Mouse (Mus musculus) myocyte (in vitro differentiated cells): ENCODE data around the gene Anapc7.

ENCODE experiments used
- POLR2A ChIP-seq: IDR thresholded peaks from one replicate; pipeline ENCODE4 v1.6.1; 2011; ENCODE audit warnings: low read depth, mild to moderate bottlenecking, control low read depth, moderate library complexity; ENCODE audit not compliant: insufficient read length
- TCF12 ChIP-seq: IDR thresholded peaks from one replicate; pipeline ENCODE4 v1.6.1; 2011; ENCODE audit warnings: mild to moderate bottlenecking, control low read depth; ENCODE audit not compliant: poor library complexity, insufficient read depth, severe bottlenecking
- USF1 ChIP-seq: IDR thresholded peaks from one replicate; pipeline ENCODE4 v1.6.1; 2011; ENCODE audit warnings: low read depth, mild to moderate bottlenecking, control low read depth, moderate library complexity

DNA sequence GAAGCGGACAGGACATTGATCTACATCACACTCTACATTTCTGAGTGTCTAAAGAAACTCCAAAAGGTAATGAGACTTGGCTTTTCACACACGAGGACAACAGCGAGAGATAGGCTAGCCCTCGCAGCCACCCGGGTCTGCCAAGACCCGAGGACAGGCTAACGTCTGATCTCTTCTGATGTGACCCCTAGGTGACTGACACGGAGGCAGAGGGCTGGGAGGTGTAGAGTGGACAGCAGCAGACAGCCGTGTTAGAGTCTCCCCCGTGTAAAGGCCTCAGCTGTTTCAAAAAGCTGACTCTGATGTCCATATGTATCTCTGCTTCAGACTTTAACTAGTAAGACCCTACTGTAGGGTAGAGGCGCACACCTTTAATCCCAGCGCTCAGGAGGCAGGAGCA, 18.1 kb upstream of the Anapc7 start:
- TF ChIP-seq POLR2A, result no peak
- no peak for TF ChIP-seq USF1
- no peak for TF ChIP-seq TCF12
